ENCODE assay signal across 8 mouse cellular contexts in the genomic region with DNA sequence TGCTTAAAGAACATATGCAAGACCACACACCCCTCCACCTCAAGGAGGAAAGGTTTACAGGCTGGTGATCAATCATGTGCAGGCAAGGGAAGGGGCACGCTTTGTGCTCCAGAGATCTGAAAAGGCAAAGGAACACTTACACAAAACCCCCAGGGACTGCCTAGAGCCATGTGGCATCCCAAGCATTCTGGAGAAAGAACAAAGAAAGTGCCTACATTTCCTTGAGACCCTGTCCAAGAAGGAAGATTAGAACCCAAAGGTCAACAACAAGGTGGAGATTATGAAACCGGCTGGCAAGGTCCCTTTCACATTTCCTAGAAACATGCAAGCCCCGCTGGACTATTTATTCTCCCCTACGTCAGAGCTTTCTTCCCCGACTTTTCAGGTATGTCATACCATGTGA. TPM values are rescaled to one million over a fixed set of nuclear protein-coding genes. Genes with fewer than 3 reads are reported as not detected.
DNase-seq lines count a peak whose midpoint lies in the region; ATAC-seq and TF ChIP-seq lines count a peak whose summit lies in the region.

No protein-coding gene starts in this region.

- no peaks in the 10 kb centered on the region for H3K27me3 ChIP-seq in hindbrain, embryonic 10.5 days (ENCODE audit: insufficient read depth, poor library complexity, severe bottlenecking)
- H3K27me3 ChIP-seq in hindbrain, embryonic 16.5 days (replicated peaks; ENCODE audit: control insufficient read depth, insufficient read depth, low read length), result no peaks in the 10 kb centered on the region; the same call in 1 of the 2 replicates
- no peaks in the 10 kb centered on the region for H3K27me3 ChIP-seq in embryonic facial prominence, embryonic 14.5 days (replicated peaks; ENCODE audit: control insufficient read depth, insufficient read depth, low read length)
- H3K27me3 ChIP-seq in limb, embryonic 10.5 days (ENCODE audit: low read depth, poor library complexity, severe bottlenecking), result no peaks in the 10 kb centered on the region
- no peaks in the 10 kb centered on the region for H3K27me3 ChIP-seq in myocyte (ENCODE audit: control insufficient read depth, insufficient read depth, insufficient read length)

- peaks cover 9% of the 10 kb centered on the region for H3K4me1 ChIP-seq in hindbrain, embryonic 10.5 days (replicated peaks)
- no peaks in the 10 kb centered on the region for H3K4me1 ChIP-seq in hindbrain, embryonic 16.5 days (ENCODE audit: control insufficient read depth, insufficient read depth, low read depth, low read length)
- no peaks in the 10 kb centered on the region for H3K4me1 ChIP-seq in embryonic facial prominence, embryonic 14.5 days (ENCODE audit: control insufficient read depth, insufficient read depth, low read length)
- peaks cover 8% of the 10 kb centered on the region for H3K4me1 ChIP-seq in limb, embryonic 10.5 days

- TF ChIP-seq POLR2A in myocyte (IDR thresholded peaks at IDR 0.05; ENCODE audit: insufficient read length, low read depth), result no peak

- H3K9ac ChIP-seq in hindbrain, embryonic 16.5 days (ENCODE audit: low read depth, low read length), result no peak overlapping the region
- H3K9ac ChIP-seq in embryonic facial prominence, embryonic 14.5 days (ENCODE audit: low read depth, low read length), result no peak overlapping the region

- no peaks in the 10 kb centered on the region for H3K9me3 ChIP-seq in hindbrain, embryonic 10.5 days
- H3K9me3 ChIP-seq in hindbrain, embryonic 16.5 days (ENCODE audit: control insufficient read depth, low read length), result no peaks in the 10 kb centered on the region
- H3K9me3 ChIP-seq in embryonic facial prominence, embryonic 14.5 days (ENCODE audit: control insufficient read depth, low read length), result no peaks in the 10 kb centered on the region
- H3K9me3 ChIP-seq in limb, embryonic 10.5 days (replicated peaks), result no peaks in the 10 kb centered on the region

- no peak overlapping the region for H3K4me2 ChIP-seq in hindbrain, embryonic 16.5 days (ENCODE audit: low read length)
- H3K4me2 ChIP-seq in embryonic facial prominence, embryonic 14.5 days (ENCODE audit: low read depth, low read length), result no peak overlapping the region
- no peak overlapping the region for H3K4me2 ChIP-seq in myocyte (ENCODE audit: low read depth)

- no peak overlapping the region for H3ac ChIP-seq in myocyte (ENCODE audit: control insufficient read depth, insufficient read length)

- no peaks in the 10 kb centered on the region for H3K36me3 ChIP-seq in hindbrain, embryonic 10.5 days
- H3K36me3 ChIP-seq in hindbrain, embryonic 16.5 days (ENCODE audit: control insufficient read depth, insufficient read depth, low read length), result no peaks in the 10 kb centered on the region
- H3K36me3 ChIP-seq in embryonic facial prominence, embryonic 14.5 days (ENCODE audit: control insufficient read depth, insufficient read depth, low read length), result no peaks in the 10 kb centered on the region
- H3K36me3 ChIP-seq in limb, embryonic 10.5 days, result no peaks in the 10 kb centered on the region
- H3K36me3 ChIP-seq in myocyte (ENCODE audit: control insufficient read depth, insufficient read depth), result no peaks in the 10 kb centered on the region

- no peak overlapping the region for H3K4me3 ChIP-seq in hindbrain, embryonic 10.5 days
- no peak overlapping the region for H3K4me3 ChIP-seq in hindbrain, embryonic 16.5 days (ENCODE audit: low read length)
- H3K4me3 ChIP-seq in embryonic facial prominence, embryonic 14.5 days (ENCODE audit: low read depth, low read length), result no peak overlapping the region
- H3K4me3 ChIP-seq in limb, embryonic 10.5 days, result no peak overlapping the region
- no peak overlapping the region for H3K4me3 ChIP-seq in myocyte

- DNase-seq in hindbrain, embryonic 10.5 days (ENCODE audit: low spot score), result peak; percentile 25
- DNase-seq in embryonic facial prominence, embryonic 14.5 days (ENCODE audit: low spot score), result peak; percentile 13
- DNase-seq in limb, embryonic 10.5 days (ENCODE audit: low spot score), result peak; percentile 45
- DNase-seq in ovary, adult 18-20 months (ENCODE audit: low spot score), result no peak
- no peak for DNase-seq in cerebellum, postnatal 36 days
- no peak for DNase-seq in spleen, adult 12 weeks (ENCODE audit: low spot score)

- WGBS in hindbrain, embryonic 10.5 days, result 65% methylated on average over 5 of the region's 5 CpGs
- 60% methylated on average over 5 of the region's 5 CpGs for WGBS in hindbrain, embryonic 16.5 days
- 61% methylated on average over 5 of the region's 5 CpGs for WGBS in embryonic facial prominence, embryonic 14.5 days
- 53% methylated on average over 5 of the region's 5 CpGs for WGBS in limb, embryonic 10.5 days

- H3K79me2 ChIP-seq in myocyte (ENCODE audit: control insufficient read depth, insufficient read depth), result no peaks in the 10 kb centered on the region

- H3K27ac ChIP-seq in hindbrain, embryonic 10.5 days, result peak overlapping the region; percentile 53
- H3K27ac ChIP-seq in hindbrain, embryonic 16.5 days (ENCODE audit: low read depth, low read length), result no peak overlapping the region
- H3K27ac ChIP-seq in embryonic facial prominence, embryonic 14.5 days (replicated peaks; ENCODE audit: low read depth, low read length), result no peak overlapping the region
- H3K27ac ChIP-seq in limb, embryonic 10.5 days, result peak overlapping the region; percentile 70

- ATAC-seq in hindbrain, embryonic 16.5 days, result no peak
- no peak for ATAC-seq in embryonic facial prominence, embryonic 14.5 days (ENCODE audit: low read depth)

TF ChIP-seq in myocyte, 11 proteins besides CTCF, POLR2A, EP300 and RAD21:
- TF ChIP-seq CEBPB (IDR thresholded peaks at IDR 0.05; ENCODE audit: insufficient read depth, poor library complexity, severe bottlenecking) (0 out of 2 replicates have a peak, but pooled peaks have one; percentile 42), TCF3 (IDR thresholded peaks at IDR 0.05; ENCODE audit: insufficient read length, low read depth) (no peak)

RNA-seq across cellular contexts. Expression of gene Rrp1b, which starts 11.2 kb away (rescaled TPM):
- polyA plus RNA-seq in hindbrain, embryonic 10.5 days (2016; fragmentation: Nextera tagmentation; extraction: Ambion mirVana), result 73.4 and 99.0 TPM in 2 replicates
- polyA plus RNA-seq in hindbrain, embryonic 16.5 days (2015; fragmentation: Nextera tagmentation; extraction: Ambion mirVana), result 33.4 and 34.4 TPM in 2 replicates
- 41.9 and 47.9 TPM in 2 replicates for polyA plus RNA-seq in embryonic facial prominence, embryonic 14.5 days (2014; fragmentation: Nextera tagmentation; extraction: Ambion mirVana)
- polyA plus RNA-seq in limb, embryonic 10.5 days (2016; fragmentation: Nextera tagmentation; extraction: Ambion mirVana), result 100 and 110 TPM in 2 replicates
- 13.1 TPM for polyA plus RNA-seq in myocyte (2012; fragmentation: generic; extraction: Trizol)

RNA-seq across cellular contexts. Expression of gene Hsf2bp, which starts 11.5 kb away (rescaled TPM):
- 0.30 and 0.37 TPM in 2 replicates for polyA plus RNA-seq in hindbrain, embryonic 10.5 days (2016; fragmentation: Nextera tagmentation; extraction: Ambion mirVana)
- polyA plus RNA-seq in hindbrain, embryonic 16.5 days (2015; fragmentation: Nextera tagmentation; extraction: Ambion mirVana), result 0.30 and 1.1 TPM in 2 replicates
- polyA plus RNA-seq in embryonic facial prominence, embryonic 14.5 days (2014; fragmentation: Nextera tagmentation; extraction: Ambion mirVana), result 1.2 and 1.3 TPM in 2 replicates
- 0.63 and 0.79 TPM in 2 replicates for polyA plus RNA-seq in limb, embryonic 10.5 days (2016; fragmentation: Nextera tagmentation; extraction: Ambion mirVana)
- 4.9 TPM for polyA plus RNA-seq in myocyte (2012; fragmentation: generic; extraction: Trizol)

Comparison
In these comparisons a context has a peak if more than half of its experiments do, and no peak if none do; other contexts are left out.
1. H3K27ac ChIP-seq: peak in hindbrain, embryonic 10.5 days (single experiment) and limb, embryonic 10.5 days (single experiment); none in hindbrain, embryonic 16.5 days (single experiment) and embryonic facial prominence, embryonic 14.5 days (single experiment).
2. DNase-seq: peak in hindbrain, embryonic 10.5 days (single experiment), embryonic facial prominence, embryonic 14.5 days (single experiment) and limb, embryonic 10.5 days (single experiment); none in ovary, adult 18-20 months (single experiment), cerebellum, postnatal 36 days (0 of 2) and spleen, adult 12 weeks (single experiment).